ENCODE assay signal across 13 mouse cellular contexts in genomic region chr13:52345375-52346026, GRCm38 (mm10).
DNase-seq lines count a peak whose midpoint lies in the region; ATAC-seq and TF ChIP-seq lines count a peak whose summit lies in the region.
"Had no signal": no experiment of that assay in that cellular context is flagged by ENCODE, and none has a peak within 500 bp of the region (broad histone marks: within the 10 kb centered on the region; RNA-seq: fewer than 3 reads in every experiment).

No protein-coding gene starts in this region.

- WGBS in lung, embryonic 14.5 days: 50% methylated on average over 13 of the region's 13 CpGs

- no peaks in the 10 kb centered on the region for H3K27me3 ChIP-seq in lung, embryonic 14.5 days (ENCODE audit: insufficient read depth, low read length)
- H3K27me3 ChIP-seq: hindbrain, embryonic 12.5 days; limb, embryonic 13.5 days had no signal

- H3K36me3 ChIP-seq in lung, embryonic 14.5 days (ENCODE audit: insufficient read depth): no peaks in the 10 kb centered on the region
- H3K36me3 ChIP-seq: hindbrain, embryonic 12.5 days; limb, embryonic 13.5 days had no signal

- no peak for TF ChIP-seq CTCF in lung, embryonic 14.5 days (IDR thresholded peaks at IDR 0.05; ENCODE audit: low read depth)

- no peak overlapping the region for H3K9ac ChIP-seq in lung, embryonic 14.5 days
- H3K9ac ChIP-seq: hindbrain, embryonic 12.5 days; limb, embryonic 13.5 days had no signal

- no peak overlapping the region for H3K27ac ChIP-seq in lung, embryonic 14.5 days (ENCODE audit: low read depth)
- H3K27ac ChIP-seq: hindbrain, embryonic 12.5 days; limb, embryonic 13.5 days; macrophage had no signal

- H3K4me2 ChIP-seq in lung, embryonic 14.5 days: no peak overlapping the region
- H3K4me2 ChIP-seq: hindbrain, embryonic 12.5 days; limb, embryonic 13.5 days had no signal

- no peak for DNase-seq in frontal cortex, postnatal 25 days (ENCODE audit: low spot score in 2 of 2)
- peak; percentile 26 for DNase-seq in lung, embryonic 14.5 days
- DNase-seq in lung, postnatal 25 days (ENCODE audit: low spot score): no peak
- DNase-seq in NIH3T3 (ENCODE audit: low read depth): peak; percentile 82
- DNase-seq in left cerebral cortex, postnatal 14 days (ENCODE audit: low spot score in 2 of 2): peak; percentile 32 to 37
- no peak for DNase-seq in B cell, adult 2 months
- no peak for DNase-seq in thymus, postnatal 4 days
- DNase-seq: adrenal gland, postnatal 14 days; thymus, adult 18-20 months had no signal

- H3K9me3 ChIP-seq in lung, embryonic 14.5 days (ENCODE audit: low read depth, low read length): no peaks in the 10 kb centered on the region
- H3K9me3 ChIP-seq: hindbrain, embryonic 12.5 days; limb, embryonic 13.5 days had no signal

- intact Hi-C loops in left cerebral cortex, postnatal 14 days (cut with DNase I): loop anchor here (2.0 to 5.0 kb wide), 3 partner anchors 68 to 182 kb away; no protein-coding TSS in a partner anchor

- H3K4me3 ChIP-seq in lung, embryonic 14.5 days (ENCODE audit: low read depth, low read length): no peak overlapping the region
- H3K4me3 ChIP-seq: hindbrain, embryonic 12.5 days; limb, embryonic 13.5 days had no signal

- no peaks in the 10 kb centered on the region for H3K4me1 ChIP-seq in lung, embryonic 14.5 days (ENCODE audit: insufficient read depth)
- H3K4me1 ChIP-seq: hindbrain, embryonic 12.5 days; limb, embryonic 13.5 days had no signal

- peak; percentile 86 for ATAC-seq in frontal cortex, adult (ENCODE audit: low TSS enrichment)
- ATAC-seq in lung, embryonic 14.5 days (ENCODE audit: insufficient read depth): no peak

Comparison
In these comparisons a context has a peak if more than half of its experiments do, and no peak if none do; other contexts are left out.
1. DNase-seq: peak in lung, embryonic 14.5 days (single experiment), NIH3T3 (single experiment) and left cerebral cortex, postnatal 14 days (2 of 2); none in frontal cortex, postnatal 25 days (0 of 2), lung, postnatal 25 days (single experiment), B cell, adult 2 months (0 of 2) and thymus, postnatal 4 days (single experiment).